Mouse (Mus musculus) erythroblast, embryonic 14.5 days (primary cell): ENCODE measurements around the gene Sema4a. TPM values are rescaled to one million over a fixed set of nuclear protein-coding genes. Genes with fewer than 3 reads are reported as not detected.

ENCODE experiments used
- H3K27me3 ChIP-seq: 2 replicates; pipeline ENCODE4 v1.6.1; 2012; ENCODE audit warnings: inconsistent platforms; ENCODE audit not compliant: control insufficient read depth
- H3K36me3 ChIP-seq: 2 replicates; pipeline ENCODE4 v1.6.1; 2012; ENCODE audit warnings: mild to moderate bottlenecking, inconsistent platforms; ENCODE audit not compliant: control insufficient read depth
- H3K4me1 ChIP-seq: 2 replicates; pipeline ENCODE4 v1.6.1; 2012; ENCODE audit warnings: inconsistent platforms; ENCODE audit not compliant: control insufficient read depth
- H3K4me3 ChIP-seq: replicated peaks from 2 replicates; pipeline ENCODE3; 2012; ENCODE audit warnings: moderate library complexity, mild to moderate bottlenecking, inconsistent platforms
- H3K9me3 ChIP-seq: 2 replicates; pipeline ENCODE4 v1.6.1; 2012; ENCODE audit warnings: low read length, inconsistent platforms, mixed read lengths; ENCODE audit not compliant: control insufficient read depth
- GATA1 ChIP-seq: IDR thresholded peaks from 2 replicates; pipeline ENCODE4 v1.6.1; 2012; ENCODE audit warnings: low read length, inconsistent platforms, mixed read lengths
- TAL1 ChIP-seq: IDR thresholded peaks from 3 replicates; pipeline ENCODE4 v1.6.1; 2012; ENCODE audit warnings: low read length, inconsistent platforms, mixed read lengths
- polyA plus RNA-seq: library from polyadenylated mRNA; stranded (reverse); fragments of >175 nt; gene quantifications from 2 replicates; pipeline ENCODE4 v1.2.3, GENCODE M21; 2012

Gene Sema4a
- polyA plus RNA-seq, 1 experiment: 0.11 TPM

GRCm38 (mm10) chr3:88465127-88465526 is 4.1 kb upstream of the Sema4a start:
- no peak for TF ChIP-seq GATA1
- Histone ChIP-seq H3K4me3 (no peak overlapping the region), H3K4me1 (peaks cover 4% of the 10 kb centered on the region), H3K9me3 (no peaks in the 10 kb centered on the region), H3K36me3 (no peaks in the 10 kb centered on the region), H3K27me3 (peaks cover 42% of the 10 kb centered on the region)

- Histone ChIP-seq H3K27me3 (peaks cover 50% of the 10 kb centered on the region), H3K4me1 (peaks cover 4% of the 10 kb centered on the region), H3K36me3 (no peaks in the 10 kb centered on the region), H3K9me3 (no peaks in the 10 kb centered on the region), H3K4me3 (no peak overlapping the region)
- no peak for TF ChIP-seq GATA1
- no peak for TF ChIP-seq TAL1
Measured at GRCm38 (mm10) chr3:88464425-88464824, 3.4 kb upstream of the Sema4a start.

- H3K4me3 ChIP-seq: no peak overlapping the region
- H3K36me3 ChIP-seq: no peaks in the 10 kb centered on the region
- H3K9me3 ChIP-seq: no peaks in the 10 kb centered on the region
- peaks cover 6% of the 10 kb centered on the region for H3K4me1 ChIP-seq
- TF ChIP-seq GATA1 (no peak), TAL1 (no peak)
- peaks cover 63% of the 10 kb centered on the region for H3K27me3 ChIP-seq
Measured at GRCm38 (mm10) chr3:88460029-88460428, 953 bp downstream of the Sema4a start.

- Histone ChIP-seq H3K4me3 (no peak overlapping the region), H3K36me3 (no peaks in the 10 kb centered on the region), H3K27me3 (peaks cover 69% of the 10 kb centered on the region), H3K4me1 (peaks cover 6% of the 10 kb centered on the region), H3K9me3 (no peaks in the 10 kb centered on the region)
- TF ChIP-seq TAL1 (no peak), GATA1 (no peak)
Measured at GRCm38 (mm10) chr3:88458778-88459219, 2.2 kb downstream of the Sema4a start.

GRCm38 (mm10) chr3:88456746-88457532 is 4.0 kb downstream of the Sema4a start:
- peaks cover 81% of the 10 kb centered on the region for H3K27me3 ChIP-seq

GRCm38 (mm10) chr3:88456313-88456712 is 4.7 kb downstream of the Sema4a start:
- H3K4me3 ChIP-seq: no peak overlapping the region

More at GRCm38 (mm10) chr3:88456746-88457532, 4.0 kb downstream of the Sema4a start:
- TF ChIP-seq GATA1 (no peak), TAL1 (no peak)
- Histone ChIP-seq H3K4me3 (no peak overlapping the region), H3K9me3 (no peaks in the 10 kb centered on the region), H3K4me1 (peaks cover 6% of the 10 kb centered on the region), H3K36me3 (peaks cover 3% of the 10 kb centered on the region; the same call in 1 of the 2 replicates)

GRCm38 (mm10) chr3:88455588-88456264 is 5.3 kb downstream of the Sema4a start:
- no peak for TF ChIP-seq GATA1
- TF ChIP-seq TAL1: no peak
- Histone ChIP-seq H3K36me3 (peaks cover 3% of the 10 kb centered on the region; the same call in 1 of the 2 replicates), H3K9me3 (no peaks in the 10 kb centered on the region), H3K27me3 (peaks cover 77% of the 10 kb centered on the region), H3K4me3 (peak overlapping the region; percentile 36), H3K4me1 (peaks cover 6% of the 10 kb centered on the region)

More at GRCm38 (mm10) chr3:88456313-88456712, 4.7 kb downstream of the Sema4a start:
- no peak for TF ChIP-seq TAL1
- H3K36me3 ChIP-seq: peaks cover 3% of the 10 kb centered on the region; the same call in 1 of the 2 replicates
- peaks cover 6% of the 10 kb centered on the region for H3K4me1 ChIP-seq
- H3K27me3 ChIP-seq: peaks cover 80% of the 10 kb centered on the region
- H3K9me3 ChIP-seq: no peaks in the 10 kb centered on the region

GRCm38 (mm10) chr3:88454762-88455587 is 6.0 kb downstream of the Sema4a start:
- H3K4me1 ChIP-seq: peaks cover 6% of the 10 kb centered on the region
- no peak for TF ChIP-seq GATA1
- TF ChIP-seq TAL1: no peak
- H3K4me3 ChIP-seq: peak overlapping the region; percentile 36
- no peaks in the 10 kb centered on the region for H3K9me3 ChIP-seq
- H3K36me3 ChIP-seq: peaks cover 3% of the 10 kb centered on the region; the same call in 1 of the 2 replicates
- H3K27me3 ChIP-seq: peaks cover 77% of the 10 kb centered on the region
